Mouse (Mus musculus): Measurements from ENCODE around the gene Ifi27l2b. TPM values are rescaled to one million over a fixed set of nuclear protein-coding genes. Genes with fewer than 3 reads are reported as not detected.
"Not testable (repeated sequence)": the region's sequence is repeated elsewhere in the genome, so short reads cannot be mapped to it uniquely, and the experiment has no call there.

The Ifi27l2b gene
- polyA plus RNA-seq, 1 experiment from 2014 or later = not detected

- no peaks in the 10 kb centered on the region for H3K9me3 ChIP-seq (ENCODE audit: low read length)
- H3K9ac ChIP-seq (replicated peaks; ENCODE audit: low read length) = no peak overlapping the region
- ATAC-seq (ENCODE audit: low FRiP score, low TSS enrichment) = no peak
- no peaks in the 10 kb centered on the region for H3K27me3 ChIP-seq (ENCODE audit: insufficient read depth, low read length)
- H3K4me2 ChIP-seq (replicated peaks; ENCODE audit: low read depth, low read length) = no peak overlapping the region
- H3K4me1 ChIP-seq (ENCODE audit: insufficient read depth, low read length) = no peaks in the 10 kb centered on the region
- 100% methylated on average over 1 of the region's 1 CpGs for WGBS
- no peak overlapping the region for H3K4me3 ChIP-seq (ENCODE audit: low read length)
- H3K27ac ChIP-seq (ENCODE audit: low read length) = no peak overlapping the region
- H3K36me3 ChIP-seq (ENCODE audit: insufficient read depth, low read length) = no peaks in the 10 kb centered on the region
Observed at GRCm38 (mm10) chr12:103486726-103487125, 29.7 kb upstream of the Ifi27l2b start.

- not testable (repeated sequence) for H3K9me3 ChIP-seq (ENCODE audit: low read length); H3K36me3 ChIP-seq (ENCODE audit: insufficient read depth, low read length); H3K27me3 ChIP-seq (ENCODE audit: insufficient read depth, low read length); ATAC-seq (ENCODE audit: low FRiP score, low TSS enrichment); H3K27ac ChIP-seq (ENCODE audit: low read length); H3K4me1 ChIP-seq (ENCODE audit: insufficient read depth, low read length); H3K4me3 ChIP-seq (ENCODE audit: low read length); H3K4me2 ChIP-seq (replicated peaks; ENCODE audit: low read depth, low read length); H3K9ac ChIP-seq (replicated peaks; ENCODE audit: low read length)
- WGBS = 53% methylated on average over 9 of the region's 9 CpGs
Observed at GRCm38 (mm10) chr12:103484200-103484972, 27.4 kb upstream of the Ifi27l2b start.

- no peaks in the 10 kb centered on the region for H3K36me3 ChIP-seq (ENCODE audit: insufficient read depth, low read length)
- no peaks in the 10 kb centered on the region for H3K4me1 ChIP-seq (ENCODE audit: insufficient read depth, low read length)
- no peak overlapping the region for H3K4me2 ChIP-seq (replicated peaks; ENCODE audit: low read depth, low read length)
- no peak overlapping the region for H3K27ac ChIP-seq (ENCODE audit: low read length)
- no peaks in the 10 kb centered on the region for H3K9me3 ChIP-seq (ENCODE audit: low read length)
- H3K4me3 ChIP-seq (ENCODE audit: low read length) = no peak overlapping the region
- ATAC-seq (ENCODE audit: low FRiP score, low TSS enrichment) = no peak
- no peak overlapping the region for H3K9ac ChIP-seq (replicated peaks; ENCODE audit: low read length)
- WGBS = 71% methylated on average over 2 of the region's 2 CpGs
- no peaks in the 10 kb centered on the region for H3K27me3 ChIP-seq (ENCODE audit: insufficient read depth, low read length)
Observed at GRCm38 (mm10) chr12:103482781-103483180, 25.8 kb upstream of the Ifi27l2b start.

- WGBS = 78% methylated on average over 5 of the region's 5 CpGs
- Histone ChIP-seq H3K27me3 (ENCODE audit: insufficient read depth, low read length) (no peaks in the 10 kb centered on the region), H3K4me1 (ENCODE audit: insufficient read depth, low read length) (no peaks in the 10 kb centered on the region), H3K27ac (ENCODE audit: low read length) (no peak overlapping the region), H3K4me2 (replicated peaks; ENCODE audit: low read depth, low read length) (no peak overlapping the region), H3K9ac (replicated peaks; ENCODE audit: low read length) (no peak overlapping the region), H3K9me3 (ENCODE audit: low read length) (no peaks in the 10 kb centered on the region), H3K4me3 (ENCODE audit: low read length) (no peak overlapping the region), H3K36me3 (ENCODE audit: insufficient read depth, low read length) (no peaks in the 10 kb centered on the region)
- no peak for ATAC-seq (ENCODE audit: low FRiP score, low TSS enrichment)
Observed at GRCm38 (mm10) chr12:103481671-103482070, 24.6 kb upstream of the Ifi27l2b start.

GRCm38 (mm10) chr12:103477461-103478015, 20.5 kb upstream of the Ifi27l2b start:
- Histone ChIP-seq H3K4me2 (replicated peaks; ENCODE audit: low read depth, low read length) (no peak overlapping the region), H3K9me3 (ENCODE audit: low read length) (no peaks in the 10 kb centered on the region), H3K27ac (ENCODE audit: low read length) (no peak overlapping the region), H3K4me1 (ENCODE audit: insufficient read depth, low read length) (no peaks in the 10 kb centered on the region), H3K27me3 (ENCODE audit: insufficient read depth, low read length) (no peaks in the 10 kb centered on the region), H3K36me3 (ENCODE audit: insufficient read depth, low read length) (no peaks in the 10 kb centered on the region), H3K4me3 (ENCODE audit: low read length) (no peak overlapping the region), H3K9ac (replicated peaks; ENCODE audit: low read length) (no peak overlapping the region)
- no peak for ATAC-seq (ENCODE audit: low FRiP score, low TSS enrichment)
- 68% methylated on average over 7 of the region's 7 CpGs for WGBS

- Histone ChIP-seq H3K4me3 (ENCODE audit: low read length) (no peak overlapping the region), H3K36me3 (ENCODE audit: insufficient read depth, low read length) (no peaks in the 10 kb centered on the region), H3K4me1 (ENCODE audit: insufficient read depth, low read length) (no peaks in the 10 kb centered on the region), H3K4me2 (replicated peaks; ENCODE audit: low read depth, low read length) (no peak overlapping the region), H3K9me3 (ENCODE audit: low read length) (no peaks in the 10 kb centered on the region), H3K27me3 (ENCODE audit: insufficient read depth, low read length) (no peaks in the 10 kb centered on the region), H3K27ac (ENCODE audit: low read length) (no peak overlapping the region), H3K9ac (replicated peaks; ENCODE audit: low read length) (no peak overlapping the region)
- ATAC-seq (ENCODE audit: low FRiP score, low TSS enrichment) = no peak
- WGBS = 88% methylated on average over 1 of the region's 1 CpGs
Observed at GRCm38 (mm10) chr12:103476779-103477389, 19.9 kb upstream of the Ifi27l2b start.

GRCm38 (mm10) chr12:103474481-103474880, 17.5 kb upstream of the Ifi27l2b start:
- H3K4me2 ChIP-seq (replicated peaks; ENCODE audit: low read depth, low read length) = no peak overlapping the region
- H3K4me1 ChIP-seq (ENCODE audit: insufficient read depth, low read length) = no peaks in the 10 kb centered on the region
- H3K27me3 ChIP-seq (ENCODE audit: insufficient read depth, low read length) = no peaks in the 10 kb centered on the region
- no peak for ATAC-seq (ENCODE audit: low FRiP score, low TSS enrichment)
- no peaks in the 10 kb centered on the region for H3K9me3 ChIP-seq (ENCODE audit: low read length)
- no peak overlapping the region for H3K4me3 ChIP-seq (ENCODE audit: low read length)
- H3K9ac ChIP-seq (replicated peaks; ENCODE audit: low read length) = no peak overlapping the region
- WGBS = 33% methylated on average over 2 of the region's 2 CpGs
- no peaks in the 10 kb centered on the region for H3K36me3 ChIP-seq (ENCODE audit: insufficient read depth, low read length)
- no peak overlapping the region for H3K27ac ChIP-seq (ENCODE audit: low read length)

- ATAC-seq (ENCODE audit: low FRiP score, low TSS enrichment); H3K27me3 ChIP-seq (ENCODE audit: insufficient read depth, low read length); H3K9me3 ChIP-seq (ENCODE audit: low read length); H3K4me2 ChIP-seq (replicated peaks; ENCODE audit: low read depth, low read length); H3K4me3 ChIP-seq (ENCODE audit: low read length); H3K9ac ChIP-seq (replicated peaks; ENCODE audit: low read length); H3K4me1 ChIP-seq (ENCODE audit: insufficient read depth, low read length); H3K36me3 ChIP-seq (ENCODE audit: insufficient read depth, low read length); H3K27ac ChIP-seq (ENCODE audit: low read length): not testable (repeated sequence)
- no CpG with 5 or more reads among the region's 1 CpGs for WGBS
Observed at GRCm38 (mm10) chr12:103456727-103457126, 296 bp downstream of the Ifi27l2b start.

- ATAC-seq (ENCODE audit: low FRiP score, low TSS enrichment) = no peak
- no peaks in the 10 kb centered on the region for H3K36me3 ChIP-seq (ENCODE audit: insufficient read depth, low read length)
- no peaks in the 10 kb centered on the region for H3K4me1 ChIP-seq (ENCODE audit: insufficient read depth, low read length)
Observed at GRCm38 (mm10) chr12:103453361-103453760, 3.7 kb downstream of the Ifi27l2b start.

GRCm38 (mm10) chr12:103445060-103445459, 12.0 kb downstream of the Ifi27l2b start:
- H3K27me3 ChIP-seq (ENCODE audit: insufficient read depth, low read length) = no peaks in the 10 kb centered on the region
- H3K9ac ChIP-seq (replicated peaks; ENCODE audit: low read length) = no peak overlapping the region
- no peak overlapping the region for H3K27ac ChIP-seq (ENCODE audit: low read length)
- no peak overlapping the region for H3K4me2 ChIP-seq (replicated peaks; ENCODE audit: low read depth, low read length)
- WGBS = 83% methylated on average over 3 of the region's 3 CpGs
- H3K4me3 ChIP-seq (ENCODE audit: low read length) = no peak overlapping the region
- no peaks in the 10 kb centered on the region for H3K9me3 ChIP-seq (ENCODE audit: low read length)
- H3K4me1 ChIP-seq (ENCODE audit: insufficient read depth, low read length) = no peaks in the 10 kb centered on the region
- ATAC-seq (ENCODE audit: low FRiP score, low TSS enrichment) = no peak
- H3K36me3 ChIP-seq (ENCODE audit: insufficient read depth, low read length) = no peaks in the 10 kb centered on the region

More at GRCm38 (mm10) chr12:103453361-103453760, 3.7 kb downstream of the Ifi27l2b start:
- Histone ChIP-seq H3K9me3 (ENCODE audit: low read length) (no peaks in the 10 kb centered on the region), H3K4me2 (replicated peaks; ENCODE audit: low read depth, low read length) (no peak overlapping the region), H3K27ac (ENCODE audit: low read length) (no peak overlapping the region), H3K27me3 (ENCODE audit: insufficient read depth, low read length) (no peaks in the 10 kb centered on the region), H3K4me3 (ENCODE audit: low read length) (no peak overlapping the region), H3K9ac (replicated peaks; ENCODE audit: low read length) (no peak overlapping the region)

Measured in kidney, embryonic 16.5 days (tissue).